Mouse (Mus musculus): Measurements from ENCODE around the gene Ttc36. TPM values are rescaled to one million over a fixed set of nuclear protein-coding genes. Genes with fewer than 3 reads are reported as not detected.

The Ttc36 gene
- total RNA-seq (2021), result 10 to 100 TPM; 26.5 to 40.4 TPM
- long read RNA-seq, experiment 1, transcript Ttc36-201 (3 exons, 888 nt), result major isoform, 47 of 50 reads
- long read RNA-seq, experiment 1, partial matches to known transcripts, result 0 of 50 reads
- long read RNA-seq, experiment 1, other reads (novel, unspliced or antisense), result 3 of 50 reads
- long read RNA-seq, experiment 2, transcript Ttc36-201 (3 exons, 888 nt), result major isoform, 25 of 29 reads
- long read RNA-seq, experiment 2, partial matches to known transcripts, result 3 of 29 reads
- long read RNA-seq, experiment 2, other reads (novel, unspliced or antisense), result 0 of 29 reads

GRCm38 (mm10) chr9:44802808-44803450, at the start of gene Ttc36:
TSS of gene Ttc36 (minus strand) at chr9:44803072.
- no peak for DNase-seq (ENCODE audit: low spot score in 2 of 2)

- no peak for DNase-seq (ENCODE audit: low spot score in 2 of 2)
Measured at GRCm38 (mm10) chr9:44847446-44847845, 44.6 kb upstream of the Ttc36 start.

GRCm38 (mm10) chr9:44841241-44841640, 38.4 kb upstream of the Ttc36 start:
- no peak for DNase-seq (ENCODE audit: low spot score in 2 of 2)

GRCm38 (mm10) chr9:44836439-44836838, 33.6 kb upstream of the Ttc36 start:
- DNase-seq (ENCODE audit: low spot score in 2 of 2), result peak; percentile 49 to 72

GRCm38 (mm10) chr9:44832356-44832755, 29.5 kb upstream of the Ttc36 start:
- DNase-seq (ENCODE audit: low spot score in 2 of 2), result no peak

GRCm38 (mm10) chr9:44830506-44830905, 27.6 kb upstream of the Ttc36 start:
- DNase-seq (ENCODE audit: low spot score in 2 of 2), result no peak

GRCm38 (mm10) chr9:44828944-44829343, 26.1 kb upstream of the Ttc36 start:
- no peak for DNase-seq (ENCODE audit: low spot score in 2 of 2)

GRCm38 (mm10) chr9:44826660-44827059, 23.8 kb upstream of the Ttc36 start:
- DNase-seq (ENCODE audit: low spot score in 2 of 2), result no peak

- no peak for DNase-seq (ENCODE audit: low spot score in 2 of 2)
Measured at GRCm38 (mm10) chr9:44819920-44820827, 17.3 kb upstream of the Ttc36 start.

GRCm38 (mm10) chr9:44817522-44817921, 14.7 kb upstream of the Ttc36 start:
- DNase-seq (ENCODE audit: low spot score in 2 of 2), result no peak

- DNase-seq (ENCODE audit: low spot score in 2 of 2), result no peak
Measured at GRCm38 (mm10) chr9:44814179-44814578, 11.3 kb upstream of the Ttc36 start.

GRCm38 (mm10) chr9:44810316-44810715, 7.4 kb upstream of the Ttc36 start:
- DNase-seq (ENCODE audit: low spot score in 2 of 2), result no peak

GRCm38 (mm10) chr9:44807778-44808177, 4.9 kb upstream of the Ttc36 start:
- DNase-seq (ENCODE audit: low spot score in 2 of 2), result no peak

- no peak for DNase-seq (ENCODE audit: low spot score in 2 of 2)
Measured at GRCm38 (mm10) chr9:44807141-44807540, 4.3 kb upstream of the Ttc36 start.

- DNase-seq (ENCODE audit: low spot score in 2 of 2), result no peak
Measured at GRCm38 (mm10) chr9:44805536-44805935, 2.7 kb upstream of the Ttc36 start.

- DNase-seq (ENCODE audit: low spot score in 2 of 2), result no peak
Measured at GRCm38 (mm10) chr9:44804678-44805077, 1.8 kb upstream of the Ttc36 start.

- no peak for DNase-seq (ENCODE audit: low spot score in 2 of 2)
Measured at GRCm38 (mm10) chr9:44801669-44802068, 1.2 kb downstream of the Ttc36 start.

GRCm38 (mm10) chr9:44799958-44800324, 2.9 kb downstream of the Ttc36 start:
- no peak for DNase-seq (ENCODE audit: low spot score in 2 of 2)

GRCm38 (mm10) chr9:44799102-44799957, 3.5 kb downstream of the Ttc36 start, which contains the start of gene Tmem25:
TSS of gene Tmem25 (minus strand) at chr9:44799307.
- DNase-seq (ENCODE audit: low spot score in 2 of 2), result peak; percentile 56 to 72

GRCm38 (mm10) chr9:44798298-44798697, 4.6 kb downstream of the Ttc36 start:
- DNase-seq (ENCODE audit: low spot score in 2 of 2), result no peak

GRCm38 (mm10) chr9:44792842-44793241, 10.0 kb downstream of the Ttc36 start:
- no peak for DNase-seq (ENCODE audit: low spot score in 2 of 2)
